Mouse (Mus musculus) forebrain, embryonic 15.5 days (tissue): Measurements from ENCODE around the gene Polr3gl. TPM values are rescaled to one million over a fixed set of nuclear protein-coding genes. Genes with fewer than 3 reads are reported as not detected.

Experiments used
- ATAC-seq: fragments of 200-750 bp; cut with Nextera tagmentation; replicated peaks from 2 replicates; pipeline ENCODE4 v1.8.0; 2017; ENCODE audit warnings: mild to moderate bottlenecking, moderate TSS enrichment, moderate library complexity
- H3K27ac ChIP-seq: fragments of 300-500 bp; sonication (generic); replicated peaks from 2 replicates; pipeline ENCODE4 v1.5.1; 2015; ENCODE audit warnings: mild to moderate bottlenecking, inconsistent platforms
- H3K27me3 ChIP-seq: fragments of 300-500 bp; sonication (generic); 2 replicates; pipeline ENCODE4 v1.6.1; 2015; ENCODE audit warnings: inconsistent platforms
- H3K36me3 ChIP-seq: fragments of 300-500 bp; sonication (generic); 2 replicates; pipeline ENCODE4 v1.6.1; 2015; ENCODE audit warnings: mild to moderate bottlenecking, inconsistent platforms
- H3K4me1 ChIP-seq: fragments of 300-500 bp; sonication (generic); 2 replicates; pipeline ENCODE4 v1.6.1; 2015; ENCODE audit warnings: inconsistent platforms
- H3K4me2 ChIP-seq: fragments of 300-500 bp; sonication (generic); replicated peaks from 2 replicates; pipeline ENCODE4 v1.6.1; 2015; ENCODE audit warnings: mild to moderate bottlenecking, inconsistent platforms
- H3K4me3 ChIP-seq: fragments of 300-500 bp; sonication (generic); 2 replicates; pipeline ENCODE4 v1.5.1; 2015; ENCODE audit warnings: mild to moderate bottlenecking, inconsistent platforms
- H3K9ac ChIP-seq: fragments of 300-500 bp; sonication (generic); replicated peaks from 2 replicates; pipeline ENCODE4 v1.6.1; 2015; ENCODE audit warnings: mild to moderate bottlenecking, inconsistent platforms
- H3K9me3 ChIP-seq: fragments of 300-500 bp; sonication (generic); 2 replicates; pipeline ENCODE4 v1.6.1; 2016; ENCODE audit warnings: inconsistent platforms
- WGBS: fragments of 180-500 bp; shearing (Covaris S2); methylation state at CpG from one replicate; pipeline ENCODE4 v1.1.7; 2015; ENCODE audit warnings: mixed read lengths; 5-methylcytosine and 5-hydroxymethylcytosine counted together
- polyA plus RNA-seq: library from polyadenylated mRNA; unstranded; fragments of >200 nt; fragmentation: Nextera tagmentation; extraction: Ambion mirVana; gene quantifications from 2 replicates; pipeline ENCODE4 v1.2.1, GENCODE M21; 2015

Polr3gl gene
- polyA plus RNA-seq, 1 experiment from 2014 or later = 42.4 TPM

- H3K4me2 ChIP-seq = peak within 1 kb of the TSS; percentile 98
- no peak for ATAC-seq
- peaks cover 68% of the 10 kb centered on the region for H3K4me1 ChIP-seq
- 1% methylated on average over 21 of the region's 23 CpGs for WGBS
- no peaks in the 10 kb centered on the region for H3K36me3 ChIP-seq
- peak within 1 kb of the TSS; percentile 70 for H3K9ac ChIP-seq
- peak within 1 kb of the TSS; percentile 78 for H3K27ac ChIP-seq
- no peaks in the 10 kb centered on the region for H3K27me3 ChIP-seq
- H3K4me3 ChIP-seq = peak within 1 kb of the TSS; percentile 55
- no peaks in the 10 kb centered on the region for H3K9me3 ChIP-seq
These were observed 2.3 kb upstream of the Polr3gl start, which contains the start of gene Ankrd34a for GRCm38 (mm10) chr3:96596228-96596707. Gene Ankrd34a (plus strand): TSS chr3:96596636.

DNA sequence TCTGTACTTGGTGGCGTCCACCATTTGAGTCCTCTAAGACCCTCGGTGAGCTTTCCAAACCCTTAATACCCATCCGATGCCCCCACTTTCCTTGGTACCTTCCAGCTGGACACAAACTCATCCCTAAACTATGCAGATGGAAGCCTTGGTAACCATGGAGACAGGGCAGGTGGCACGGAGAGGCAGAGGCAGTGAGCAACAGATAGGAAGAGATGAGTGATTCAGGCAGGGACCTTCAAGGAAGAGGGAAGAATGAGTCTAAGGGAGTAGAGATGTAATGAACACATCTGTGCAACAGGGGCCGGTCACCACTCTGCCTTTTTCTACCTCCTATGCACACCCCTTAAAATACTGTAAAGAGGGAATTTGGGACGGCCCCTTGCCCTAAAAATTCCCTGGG is 1.7 kb upstream of the Polr3gl start:
- no peak for ATAC-seq
- Histone ChIP-seq H3K9ac (0 out of 2 replicates have a peak overlapping the region, but pooled peaks have one; percentile 70), H3K4me3 (peak overlapping the region; percentile 55), H3K4me1 (peaks cover 67% of the 10 kb centered on the region), H3K9me3 (no peaks in the 10 kb centered on the region), H3K4me2 (peak overlapping the region; percentile 98), H3K27me3 (no peaks in the 10 kb centered on the region), H3K36me3 (no peaks in the 10 kb centered on the region), H3K27ac (peak overlapping the region; percentile 78)
- 28% methylated on average over 6 of the region's 6 CpGs for WGBS

DNA sequence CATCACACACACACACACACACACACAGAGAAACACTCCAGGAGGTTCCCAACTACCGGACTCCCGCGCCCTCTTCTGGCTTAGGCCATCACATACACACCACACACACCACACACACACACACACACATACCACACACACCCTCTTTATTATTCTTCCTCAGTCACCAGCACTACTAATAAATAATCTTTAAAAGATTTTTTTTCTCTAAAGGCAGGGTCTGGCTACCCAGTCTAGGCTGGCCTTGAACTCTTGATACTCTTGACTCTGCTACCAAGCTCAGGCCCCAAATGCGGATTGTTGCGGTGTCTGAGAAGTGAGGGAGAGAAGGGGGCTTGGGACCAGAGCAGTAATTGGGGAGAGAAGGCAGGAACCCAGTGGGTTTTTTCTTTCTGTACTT is 870 bp upstream of the Polr3gl start:
- no peak for ATAC-seq
- H3K27ac ChIP-seq = no peak overlapping the region
- peaks cover 60% of the 10 kb centered on the region for H3K4me1 ChIP-seq
- H3K4me2 ChIP-seq = no peak overlapping the region
- H3K9ac ChIP-seq = no peak overlapping the region
- no peaks in the 10 kb centered on the region for H3K9me3 ChIP-seq
- no peaks in the 10 kb centered on the region for H3K36me3 ChIP-seq
- H3K4me3 ChIP-seq = no peak overlapping the region
- no peaks in the 10 kb centered on the region for H3K27me3 ChIP-seq
- WGBS = 76% methylated on average over 5 of the region's 5 CpGs

DNA sequence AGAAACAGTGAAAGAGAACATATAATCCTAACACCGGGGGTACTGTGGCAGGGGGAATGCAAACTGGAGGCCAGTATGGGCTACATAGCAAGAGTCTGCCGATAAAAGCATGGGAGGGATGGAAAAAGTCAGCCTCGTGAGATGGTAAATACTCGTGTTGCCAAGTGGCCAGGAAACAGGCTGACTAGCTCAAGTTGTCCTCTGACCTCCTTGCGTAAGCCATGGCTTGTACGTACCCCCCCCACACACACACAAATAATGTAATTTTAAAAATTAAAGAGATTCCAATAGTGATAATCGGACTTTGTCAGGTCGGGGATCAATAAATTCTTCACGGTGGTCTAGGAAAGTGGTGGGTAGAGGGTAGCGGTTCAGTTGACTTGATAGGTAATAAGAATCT is 607 bp downstream of the Polr3gl start:
- Histone ChIP-seq H3K27me3 (no peaks in the 10 kb centered on the region), H3K9ac (peak overlapping the region; percentile 76), H3K9me3 (no peaks in the 10 kb centered on the region), H3K4me1 (peaks cover 49% of the 10 kb centered on the region), H3K36me3 (no peaks in the 10 kb centered on the region), H3K27ac (peak overlapping the region; percentile 85), H3K4me3 (peak overlapping the region; percentile 70), H3K4me2 (peak overlapping the region; percentile 79)
- 1% methylated on average over 10 of the region's 10 CpGs for WGBS
- ATAC-seq = no peak

DNA sequence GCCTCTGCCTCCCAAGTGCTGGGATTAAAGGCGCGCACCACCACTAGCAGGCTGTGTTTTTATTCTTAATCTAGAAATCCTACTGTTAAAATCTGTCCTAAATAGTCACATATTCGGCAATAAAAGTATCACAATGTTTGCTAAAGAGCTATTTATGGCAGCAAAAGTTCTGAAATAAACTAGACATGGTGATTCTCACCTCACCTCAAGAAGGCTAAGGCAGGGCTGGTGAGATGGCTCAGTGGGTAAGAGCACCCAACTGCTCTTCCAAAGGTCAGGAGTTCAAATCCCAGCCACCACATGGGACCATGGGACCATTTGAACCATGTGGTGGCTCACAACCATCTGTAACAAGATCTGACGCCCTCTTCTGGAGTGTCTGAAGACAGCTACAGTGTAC is 3.3 kb downstream of the Polr3gl start:
- ATAC-seq = no peak
- 84% methylated on average over 4 of the region's 4 CpGs for WGBS
- no peak overlapping the region for H3K9ac ChIP-seq

GRCm38 (mm10) chr3:96583386-96583785 is 10.6 kb downstream of the Polr3gl start:
- ATAC-seq = no peak
- peaks cover 9% of the 10 kb centered on the region for H3K4me1 ChIP-seq
- 84% methylated on average over 5 of the region's 5 CpGs for WGBS
- no peak overlapping the region for H3K27ac ChIP-seq
- no peak overlapping the region for H3K9ac ChIP-seq
- H3K9me3 ChIP-seq = no peaks in the 10 kb centered on the region
- no peaks in the 10 kb centered on the region for H3K27me3 ChIP-seq
- H3K4me3 ChIP-seq = no peak overlapping the region
- no peaks in the 10 kb centered on the region; the same call in 1 of the 2 replicates for H3K36me3 ChIP-seq
- H3K4me2 ChIP-seq = no peak overlapping the region

More for the DNA sequence above, 3.3 kb downstream of the Polr3gl start:
- Histone ChIP-seq H3K4me2 (no peak overlapping the region), H3K4me3 (no peak overlapping the region), H3K36me3 (no peaks in the 10 kb centered on the region), H3K27me3 (no peaks in the 10 kb centered on the region), H3K27ac (no peak overlapping the region), H3K4me1 (peaks cover 23% of the 10 kb centered on the region), H3K9me3 (no peaks in the 10 kb centered on the region)

DNA sequence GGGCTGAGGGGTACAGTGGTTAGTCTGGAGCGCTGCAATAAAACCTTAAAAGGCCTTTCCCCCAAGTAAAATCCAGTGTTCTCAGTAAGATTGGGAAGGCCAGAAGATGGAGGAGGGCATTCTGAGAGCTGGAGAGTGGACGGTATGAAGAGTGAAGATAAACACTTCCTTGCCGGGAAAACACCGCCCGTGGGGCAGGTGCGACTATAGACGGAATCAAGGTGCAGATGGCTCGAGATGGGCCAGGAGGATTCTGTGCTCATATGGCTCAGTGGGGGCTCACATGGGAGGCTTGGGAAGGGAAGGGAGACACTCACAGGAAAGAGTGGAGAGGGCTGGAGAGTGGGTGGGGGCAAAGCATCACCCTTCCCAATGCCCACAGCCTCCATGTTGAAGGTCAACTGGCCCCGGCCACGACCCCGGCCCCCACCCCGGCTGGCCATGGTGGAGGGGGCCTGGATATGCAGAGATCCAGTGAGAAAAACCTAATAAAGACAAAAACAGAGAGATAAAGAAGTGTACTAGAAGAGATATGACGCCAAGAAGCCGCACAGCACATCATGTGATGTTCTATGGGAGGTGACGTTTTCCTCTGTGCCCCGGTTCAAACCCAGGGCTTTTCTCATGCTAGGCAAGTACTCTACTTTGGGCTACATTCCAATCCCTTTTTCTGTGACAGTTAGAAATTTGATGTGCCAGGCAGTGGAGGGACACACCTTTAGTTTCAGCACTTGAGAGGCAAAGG is 12.0 kb downstream of the Polr3gl start:
- Histone ChIP-seq H3K27ac (no peak overlapping the region), H3K36me3 (no peaks in the 10 kb centered on the region; the same call in 1 of the 2 replicates), H3K9me3 (no peaks in the 10 kb centered on the region), H3K4me1 (peaks cover 9% of the 10 kb centered on the region), H3K27me3 (no peaks in the 10 kb centered on the region), H3K4me2 (no peak overlapping the region), H3K4me3 (no peak overlapping the region), H3K9ac (no peak overlapping the region)
- WGBS = 89% methylated on average over 16 of the region's 16 CpGs
- ATAC-seq = no peak

DNA sequence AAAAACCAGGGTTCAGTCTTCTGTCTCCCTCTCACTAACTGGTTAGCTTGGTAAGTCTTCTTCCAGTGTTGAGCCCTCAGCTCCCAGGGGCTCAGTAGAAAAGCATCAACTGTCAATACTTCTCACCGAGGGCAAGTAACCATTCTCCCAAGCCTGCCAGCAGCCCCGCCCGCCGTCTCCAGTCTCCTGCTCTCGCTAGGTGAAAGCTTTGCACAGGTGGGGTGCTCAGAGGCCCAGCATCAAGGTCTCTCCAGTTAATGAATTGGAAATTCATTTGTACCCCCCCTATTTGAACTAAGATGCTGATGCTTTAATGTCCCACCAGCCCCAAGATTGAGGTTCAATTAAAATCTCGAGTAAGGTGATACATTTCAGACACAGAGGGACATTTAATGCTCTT is 12.8 kb downstream of the Polr3gl start:
- H3K27me3 ChIP-seq = no peaks in the 10 kb centered on the region
- ATAC-seq = no peak
- H3K9ac ChIP-seq = no peak overlapping the region
- no peaks in the 10 kb centered on the region for H3K9me3 ChIP-seq
- no peaks in the 10 kb centered on the region; the same call in 1 of the 2 replicates for H3K36me3 ChIP-seq
- 51% methylated on average over 6 of the region's 6 CpGs for WGBS
- H3K4me1 ChIP-seq = peaks cover 17% of the 10 kb centered on the region
- no peak overlapping the region for H3K4me3 ChIP-seq
- H3K4me2 ChIP-seq = no peak overlapping the region
- no peak overlapping the region for H3K27ac ChIP-seq

DNA sequence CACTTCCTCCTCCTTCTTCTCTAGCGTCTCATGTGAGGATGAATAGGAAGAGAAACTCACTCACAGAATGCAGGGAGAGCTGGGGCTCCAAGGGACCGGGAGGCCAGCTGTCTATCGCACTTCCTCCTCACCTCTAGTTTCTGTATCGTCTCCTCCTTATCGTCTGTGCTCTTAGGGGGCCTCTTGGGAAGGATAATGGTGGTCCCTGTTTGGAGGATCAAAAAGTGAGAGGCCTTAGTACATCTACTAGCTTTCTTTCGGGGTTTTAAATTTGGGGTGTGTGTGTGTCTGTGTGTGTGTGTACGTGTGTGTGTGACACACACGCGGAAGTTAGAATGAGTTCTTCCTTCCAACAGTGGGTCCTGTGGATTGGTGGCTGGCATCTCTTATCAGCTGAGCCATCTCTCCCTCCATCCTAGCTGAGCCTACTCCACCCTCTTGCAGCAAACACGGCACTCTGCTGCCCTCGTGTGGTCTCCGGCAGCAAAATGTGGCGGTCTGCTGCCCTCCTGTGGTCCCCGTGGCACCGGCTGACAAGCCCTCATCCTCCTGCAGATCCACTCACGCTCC is 14.0 kb downstream of the Polr3gl start:
- peak overlapping the region; percentile 55 for H3K4me2 ChIP-seq
- ATAC-seq = peak; percentile 84
- H3K4me3 ChIP-seq = peak overlapping the region; percentile 34
- peak overlapping the region; percentile 55; the same call in 1 of the 2 replicates for H3K9ac ChIP-seq
- 0 out of 2 replicates have a peak overlapping the region, but pooled peaks have one; percentile 23 for H3K27ac ChIP-seq
- no peaks in the 10 kb centered on the region for H3K27me3 ChIP-seq
- 13% methylated on average over 16 of the region's 16 CpGs for WGBS
- peaks cover 17% of the 10 kb centered on the region for H3K4me1 ChIP-seq
- H3K9me3 ChIP-seq = no peaks in the 10 kb centered on the region
- no peaks in the 10 kb centered on the region; the same call in 1 of the 2 replicates for H3K36me3 ChIP-seq

GRCm38 (mm10) chr3:96579239-96579750 is 14.7 kb downstream of the Polr3gl start:
- Histone ChIP-seq H3K4me2 (no peak overlapping the region), H3K27ac (no peak overlapping the region), H3K36me3 (no peaks in the 10 kb centered on the region; the same call in 1 of the 2 replicates), H3K4me3 (no peak overlapping the region), H3K9me3 (no peaks in the 10 kb centered on the region), H3K27me3 (no peaks in the 10 kb centered on the region), H3K4me1 (peaks cover 17% of the 10 kb centered on the region), H3K9ac (no peak overlapping the region)
- WGBS = 82% methylated on average over 4 of the region's 4 CpGs
- ATAC-seq = no peak

DNA sequence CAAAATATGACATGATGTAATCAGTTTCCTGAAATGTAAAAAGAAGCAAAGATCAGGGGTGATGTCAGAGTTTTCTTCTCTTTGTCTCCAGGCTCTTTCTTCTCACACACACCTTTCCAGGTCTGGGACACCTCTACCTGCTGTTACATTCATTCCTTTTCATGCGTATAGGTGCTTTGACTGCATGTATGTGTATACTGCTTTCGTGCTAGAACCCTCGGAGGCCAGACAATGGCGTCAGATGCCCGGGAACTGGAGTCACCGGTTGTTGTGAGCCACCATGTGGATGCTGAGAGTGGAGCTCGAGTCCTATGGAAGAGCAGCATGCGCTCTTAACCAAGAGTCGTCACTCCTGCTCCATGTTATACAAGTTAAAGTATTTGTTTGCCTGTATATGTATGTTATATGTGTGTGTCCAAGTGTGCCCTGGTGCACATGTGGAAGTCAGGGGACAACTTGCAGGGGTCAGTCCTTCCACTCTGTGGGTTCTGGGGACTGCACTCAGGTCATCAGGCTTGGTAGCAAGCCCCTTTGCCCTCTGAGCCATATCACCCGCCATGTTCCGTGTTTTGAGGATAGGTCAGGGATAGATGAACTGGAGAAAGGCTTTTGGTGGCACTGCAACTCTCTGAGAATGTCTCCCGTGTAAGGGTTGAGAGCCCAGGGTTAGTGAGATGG is 15.3 kb downstream of the Polr3gl start:
- H3K36me3 ChIP-seq = no peaks in the 10 kb centered on the region; the same call in 1 of the 2 replicates
- no peak overlapping the region for H3K4me2 ChIP-seq
- peaks cover 17% of the 10 kb centered on the region for H3K4me1 ChIP-seq
- H3K27ac ChIP-seq = no peak overlapping the region
- no peak overlapping the region for H3K9ac ChIP-seq
- H3K4me3 ChIP-seq = no peak overlapping the region
- ATAC-seq = no peak
- H3K9me3 ChIP-seq = no peaks in the 10 kb centered on the region
- WGBS = 76% methylated on average over 12 of the region's 12 CpGs
- no peaks in the 10 kb centered on the region for H3K27me3 ChIP-seq

DNA sequence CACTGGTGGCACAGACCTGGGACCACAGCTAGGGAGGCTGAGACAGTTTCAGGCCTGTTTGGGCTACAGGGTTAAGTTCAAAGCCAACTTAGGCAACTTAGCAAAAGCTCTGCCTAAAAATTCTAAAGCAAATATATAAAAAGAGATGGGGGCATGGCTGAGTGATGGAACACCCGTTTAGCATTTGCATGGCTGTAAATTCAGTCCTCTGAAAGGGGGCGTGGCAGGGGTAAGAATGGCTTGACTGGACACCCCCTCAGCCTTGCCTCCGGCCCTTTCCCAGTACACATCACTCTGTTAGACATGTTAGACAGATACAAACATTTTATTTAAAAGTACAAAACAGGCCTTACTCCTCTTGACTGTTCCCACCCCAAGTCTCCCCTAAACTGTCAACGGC is 16.4 kb downstream of the Polr3gl start:
- H3K4me3 ChIP-seq = no peak overlapping the region
- H3K9me3 ChIP-seq = no peaks in the 10 kb centered on the region
- no peak for ATAC-seq
- H3K27ac ChIP-seq = peak overlapping the region; percentile 41
- H3K27me3 ChIP-seq = no peaks in the 10 kb centered on the region
- peaks cover 17% of the 10 kb centered on the region for H3K4me1 ChIP-seq
- no peak overlapping the region for H3K4me2 ChIP-seq
- H3K36me3 ChIP-seq = no peaks in the 10 kb centered on the region
- WGBS = 78% methylated on average over 4 of the region's 4 CpGs
- no peak overlapping the region for H3K9ac ChIP-seq
